Mouse (Mus musculus) midbrain, embryonic 11.5 days (tissue): ENCODE measurements around the gene Relt. TPM values are rescaled to one million over a fixed set of nuclear protein-coding genes. Genes with fewer than 3 reads are reported as not detected.

ENCODE experiments used
- ATAC-seq: fragments of 200-750 bp; cut with Nextera tagmentation; 2 replicates; pipeline ENCODE4 v1.8.0; 2017; ENCODE audit warnings: moderate TSS enrichment, moderate library complexity; ENCODE audit not compliant: low FRiP score
- DNase-seq: peaks from one replicate; pipeline ENCODE4 v3.0.0; 2015; ENCODE audit warnings: low spot score; ENCODE audit errors: missing footprints
- H3K27ac ChIP-seq: fragments of 300-500 bp; sonication (generic); 2 replicates; pipeline ENCODE4 v1.5.1; 2014; ENCODE audit warnings: low read depth, low read length
- H3K27me3 ChIP-seq: fragments of 300-500 bp; sonication (generic); 2 replicates; pipeline ENCODE4 v1.6.1; 2014; ENCODE audit warnings: mild to moderate bottlenecking, low read length, moderate library complexity, mixed read lengths; ENCODE audit not compliant: control insufficient read depth, insufficient read depth
- H3K36me3 ChIP-seq: fragments of 300-500 bp; sonication (generic); 2 replicates; pipeline ENCODE4 v1.6.1; 2014; ENCODE audit warnings: mild to moderate bottlenecking, low read length, moderate library complexity, mixed read lengths; ENCODE audit not compliant: control insufficient read depth, insufficient read depth
- H3K4me1 ChIP-seq: fragments of 300-500 bp; sonication (generic); 2 replicates; pipeline ENCODE4 v1.6.1; 2014; ENCODE audit warnings: low read length; ENCODE audit not compliant: control insufficient read depth, insufficient read depth
- H3K4me2 ChIP-seq: fragments of 300-500 bp; sonication (generic); 2 replicates; pipeline ENCODE4 v1.6.1; 2014; ENCODE audit warnings: mild to moderate bottlenecking, moderate library complexity
- H3K4me3 ChIP-seq: fragments of 300-500 bp; sonication (generic); 2 replicates; pipeline ENCODE4 v1.5.1; 2014; ENCODE audit warnings: low read depth, low read length
- H3K9ac ChIP-seq: fragments of 300-500 bp; sonication (generic); 2 replicates; pipeline ENCODE4 v1.6.1; 2014; ENCODE audit warnings: low read length
- H3K9me3 ChIP-seq: fragments of 300-500 bp; sonication (generic); 2 replicates; pipeline ENCODE4 v1.6.1; 2016; ENCODE audit warnings: low read length; ENCODE audit not compliant: control insufficient read depth
- WGBS: fragments of 180-500 bp; shearing (Covaris S2); extraction: QIAGEN DNeasy Blood & Tissue Kit; methylation state at CpG from one replicate; pipeline ENCODE4 v1.1.7; 2014; 5-methylcytosine and 5-hydroxymethylcytosine counted together
- polyA plus RNA-seq: library from polyadenylated mRNA; unstranded; fragments of >200 nt; fragmentation: Nextera tagmentation; extraction: Ambion mirVana; gene quantifications from 2 replicates; pipeline ENCODE4 v1.2.1, GENCODE M21; 2014

The Relt gene
- polyA plus RNA-seq, 1 experiment from 2014 or later: 2.2 TPM

DNA sequence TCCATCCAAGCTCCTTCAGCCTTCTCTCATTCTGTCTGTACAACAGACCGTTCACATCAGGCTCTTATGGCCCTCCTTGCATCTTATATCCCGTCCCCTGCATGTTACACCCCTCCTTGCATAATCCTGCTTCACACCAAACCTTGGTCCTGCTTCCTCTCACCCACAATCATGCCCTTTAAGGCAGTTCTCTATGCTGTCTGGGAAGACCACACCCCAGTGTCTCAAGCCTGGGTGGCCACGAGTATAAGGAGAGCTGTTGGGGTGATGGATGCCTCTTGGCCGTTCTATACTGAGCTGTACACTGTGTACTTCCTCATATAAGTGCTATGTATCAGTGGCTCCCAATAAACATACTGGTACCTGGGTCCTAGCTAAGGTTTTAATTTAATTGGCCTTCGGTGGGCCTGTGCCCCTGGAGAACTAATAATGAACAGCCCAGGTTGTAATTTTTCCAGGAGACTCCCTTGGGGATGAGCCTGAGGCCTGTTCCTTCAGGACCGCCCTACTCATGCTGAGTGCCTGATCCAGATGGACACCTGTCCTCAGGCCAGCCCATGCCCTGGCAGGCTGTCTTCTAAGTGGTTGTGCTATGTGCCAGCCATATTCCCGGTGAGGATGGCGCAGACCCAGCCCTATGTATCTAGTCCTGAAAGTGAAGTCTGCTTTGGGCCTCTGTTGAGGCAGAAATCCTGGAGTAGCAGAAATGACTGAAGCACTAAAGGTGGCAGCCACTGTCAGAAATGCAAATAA lies 6.8 kb upstream of the Relt start:
- Histone ChIP-seq H3K9me3 (no peaks in the 10 kb centered on the region), H3K4me2 (no peak overlapping the region), H3K4me1 (no peaks in the 10 kb centered on the region), H3K9ac (no peak overlapping the region), H3K4me3 (no peak overlapping the region), H3K36me3 (peaks cover 10% of the 10 kb centered on the region; the same call in 1 of the 2 replicates), H3K27me3 (no peaks in the 10 kb centered on the region), H3K27ac (no peak overlapping the region)
- ATAC-seq: no peak
- no peak for DNase-seq
- WGBS: 90% methylated on average over 8 of the region's 8 CpGs

DNA sequence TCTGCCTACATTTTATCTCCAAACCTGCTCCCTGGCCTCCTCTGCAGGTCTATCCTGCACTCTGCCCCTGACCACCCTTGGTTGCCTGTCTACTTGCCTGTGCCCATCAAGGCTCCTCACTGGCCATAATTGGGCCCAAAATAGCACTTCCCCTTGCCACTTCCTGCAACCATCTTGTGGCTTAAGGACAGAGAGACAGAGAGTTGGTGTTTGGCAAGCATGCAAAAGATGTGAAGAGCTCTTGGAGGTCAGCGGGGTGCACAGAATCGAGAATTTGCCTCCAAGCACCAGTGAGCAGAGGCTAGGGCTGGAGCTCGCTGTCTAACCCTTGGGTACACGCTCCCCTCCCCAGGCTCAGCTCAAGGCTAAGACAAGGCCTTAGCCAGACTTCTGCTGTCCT lies 5.3 kb upstream of the Relt start:
- H3K27me3 ChIP-seq: no peaks in the 10 kb centered on the region
- no peak for DNase-seq
- H3K9me3 ChIP-seq: no peaks in the 10 kb centered on the region
- WGBS: 75% methylated on average over 4 of the region's 4 CpGs
- no peaks in the 10 kb centered on the region for H3K4me1 ChIP-seq
- H3K9ac ChIP-seq: no peak overlapping the region
- no peak for ATAC-seq
- H3K36me3 ChIP-seq: peaks cover 7% of the 10 kb centered on the region; the same call in 1 of the 2 replicates
- no peak overlapping the region for H3K4me3 ChIP-seq
- no peak overlapping the region for H3K4me2 ChIP-seq
- H3K27ac ChIP-seq: no peak overlapping the region

DNA sequence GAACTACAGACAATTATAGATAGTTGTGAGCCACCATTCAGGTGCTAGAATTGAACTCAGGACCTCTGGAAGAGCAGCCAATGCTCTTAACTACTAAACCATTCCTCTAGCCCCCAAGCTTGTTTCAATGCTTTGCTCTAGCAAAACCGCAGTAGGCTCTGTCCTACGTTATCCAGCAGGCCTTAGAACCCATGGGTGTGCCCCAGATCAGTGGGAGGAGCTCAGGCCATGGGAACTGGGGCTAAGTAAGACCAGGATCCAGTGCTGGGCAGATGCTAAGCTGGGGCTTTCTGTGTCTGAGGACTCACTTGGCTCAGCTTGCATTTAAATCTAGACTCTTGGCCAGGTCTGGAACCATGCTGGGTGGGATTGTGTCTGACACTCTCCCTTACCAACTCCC lies 4.3 kb upstream of the Relt start:
- no peaks in the 10 kb centered on the region for H3K9me3 ChIP-seq
- no peaks in the 10 kb centered on the region for H3K4me1 ChIP-seq
- H3K36me3 ChIP-seq: 0 out of 2 replicates have a peak, but pooled peaks cover under 1% of the 10 kb centered on the region
- no peak overlapping the region for H3K4me2 ChIP-seq
- no peak overlapping the region for H3K4me3 ChIP-seq
- no peak overlapping the region for H3K9ac ChIP-seq
- DNase-seq (no peak), ATAC-seq (no peak)
- no peaks in the 10 kb centered on the region for H3K27me3 ChIP-seq
- no peak overlapping the region for H3K27ac ChIP-seq
- WGBS: 59% methylated on average over 2 of the region's 2 CpGs

DNA sequence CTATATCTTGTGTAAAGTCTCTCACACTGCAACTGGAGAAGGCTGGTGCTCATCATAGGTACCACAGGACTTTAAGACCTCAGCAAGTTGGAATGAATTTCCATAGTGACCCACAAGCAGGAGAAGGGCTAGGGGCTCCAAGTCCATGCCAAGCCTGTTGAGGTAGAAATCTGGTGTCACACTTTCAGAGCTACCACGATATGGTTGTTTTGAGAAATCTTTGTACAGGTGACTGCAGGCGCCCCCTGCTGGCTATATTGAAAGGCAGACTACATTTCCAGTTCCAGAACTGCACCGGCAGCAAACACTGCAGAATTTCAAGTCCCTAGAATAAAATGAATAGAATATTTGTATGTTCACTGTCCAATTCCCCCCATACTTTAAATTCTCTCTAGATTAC lies 3.4 kb upstream of the Relt start:
- no peaks in the 10 kb centered on the region for H3K9me3 ChIP-seq
- no peaks in the 10 kb centered on the region for H3K27me3 ChIP-seq
- H3K4me2 ChIP-seq: no peak overlapping the region
- DNase-seq: no peak
- no peak overlapping the region for H3K9ac ChIP-seq
- H3K36me3 ChIP-seq: no peaks in the 10 kb centered on the region
- WGBS: 12% methylated on average over 3 of the region's 3 CpGs
- H3K27ac ChIP-seq: no peak overlapping the region
- H3K4me1 ChIP-seq: peaks cover 3% of the 10 kb centered on the region; the same call in 1 of the 2 replicates
- H3K4me3 ChIP-seq: no peak overlapping the region
- ATAC-seq: no peak

DNA sequence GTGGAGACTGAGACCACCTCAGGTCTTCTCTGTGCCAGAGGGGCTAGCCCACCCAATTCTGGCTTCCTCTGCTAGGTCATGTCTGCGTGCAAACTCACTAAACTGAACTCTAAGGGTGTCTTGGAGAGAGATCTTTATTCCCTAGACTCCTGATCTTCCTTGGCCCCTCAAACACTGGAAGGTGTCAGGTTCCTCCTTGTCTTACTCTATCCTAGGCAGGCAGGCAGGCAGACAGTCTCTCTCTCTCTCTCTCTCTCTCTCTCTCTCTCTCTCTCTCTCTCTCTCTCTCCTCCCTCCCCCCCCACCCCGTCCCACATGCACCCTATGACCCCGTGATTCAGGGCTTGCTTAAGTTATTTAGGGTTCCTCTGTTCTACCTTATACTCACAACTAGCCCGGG lies 893 bp downstream of the Relt start:
- no peak for DNase-seq
- no peak overlapping the region for H3K27ac ChIP-seq
- peak overlapping the region; percentile 79 for H3K4me3 ChIP-seq
- peak; percentile 28; the same call in 1 of the 2 replicates for ATAC-seq
- no peaks in the 10 kb centered on the region for H3K27me3 ChIP-seq
- no peaks in the 10 kb centered on the region for H3K36me3 ChIP-seq
- H3K4me2 ChIP-seq: peak overlapping the region; percentile 98
- H3K9me3 ChIP-seq: no peaks in the 10 kb centered on the region
- peak overlapping the region; percentile 84; the same call in 1 of the 2 replicates for H3K9ac ChIP-seq
- WGBS: 2% methylated on average over 4 of the region's 4 CpGs
- H3K4me1 ChIP-seq: peaks cover 5% of the 10 kb centered on the region; the same call in 1 of the 2 replicates

DNA sequence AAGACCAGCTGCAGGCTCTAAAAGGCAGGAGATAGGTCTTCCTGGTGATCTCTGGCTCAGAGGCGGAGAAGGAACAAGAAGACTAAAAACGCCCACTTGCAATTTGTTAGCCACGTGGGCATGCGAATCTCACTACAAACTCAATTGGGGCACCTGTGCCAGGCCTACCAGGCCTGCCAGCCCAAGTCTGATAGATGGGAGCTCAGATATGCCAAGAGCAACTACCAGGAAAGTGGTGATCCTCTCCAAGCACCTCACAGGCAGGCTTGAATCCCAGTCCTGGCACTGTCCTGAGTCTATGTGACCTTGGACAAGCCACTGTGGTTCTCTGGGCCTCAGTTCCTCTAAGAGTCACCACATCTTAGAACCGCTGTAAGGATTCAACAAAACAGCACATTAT lies 2.0 kb downstream of the Relt start:
- H3K4me1 ChIP-seq: peaks cover 5% of the 10 kb centered on the region; the same call in 1 of the 2 replicates
- DNase-seq: no peak
- no peak for ATAC-seq
- no peaks in the 10 kb centered on the region for H3K27me3 ChIP-seq
- no peak overlapping the region for H3K4me3 ChIP-seq
- WGBS: 91% methylated on average over 5 of the region's 5 CpGs
- no peak overlapping the region for H3K9ac ChIP-seq
- no peak overlapping the region for H3K4me2 ChIP-seq
- no peaks in the 10 kb centered on the region for H3K36me3 ChIP-seq
- no peaks in the 10 kb centered on the region for H3K9me3 ChIP-seq
- no peak overlapping the region for H3K27ac ChIP-seq

DNA sequence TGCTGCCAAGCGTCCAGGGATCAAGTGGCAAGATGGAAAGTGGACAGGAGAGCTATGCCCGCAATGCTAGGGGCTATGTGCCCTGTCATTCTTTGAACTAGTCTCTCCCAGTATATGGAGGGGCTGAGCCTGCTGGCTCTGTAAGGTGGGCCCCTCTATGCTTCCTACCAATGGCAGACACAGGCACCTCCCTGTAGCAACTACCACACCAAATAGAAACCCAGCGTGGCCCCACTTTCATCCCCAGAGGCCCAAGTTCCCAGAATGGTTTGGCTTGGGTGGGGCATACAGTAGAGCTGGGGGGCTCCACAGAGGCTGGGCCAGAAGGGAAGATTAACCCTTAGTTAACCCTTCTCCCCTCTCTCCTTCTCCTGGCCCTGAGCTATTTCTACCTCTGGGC lies 2.8 kb downstream of the Relt start:
- Histone ChIP-seq H3K4me2 (no peak overlapping the region), H3K27ac (no peak overlapping the region), H3K9ac (no peak overlapping the region), H3K9me3 (no peaks in the 10 kb centered on the region), H3K4me1 (peaks cover 5% of the 10 kb centered on the region; the same call in 1 of the 2 replicates), H3K27me3 (no peaks in the 10 kb centered on the region), H3K4me3 (no peak overlapping the region), H3K36me3 (no peaks in the 10 kb centered on the region)
- DNase-seq: no peak
- ATAC-seq: no peak
- WGBS: 90% methylated on average over 3 of the region's 3 CpGs

DNA sequence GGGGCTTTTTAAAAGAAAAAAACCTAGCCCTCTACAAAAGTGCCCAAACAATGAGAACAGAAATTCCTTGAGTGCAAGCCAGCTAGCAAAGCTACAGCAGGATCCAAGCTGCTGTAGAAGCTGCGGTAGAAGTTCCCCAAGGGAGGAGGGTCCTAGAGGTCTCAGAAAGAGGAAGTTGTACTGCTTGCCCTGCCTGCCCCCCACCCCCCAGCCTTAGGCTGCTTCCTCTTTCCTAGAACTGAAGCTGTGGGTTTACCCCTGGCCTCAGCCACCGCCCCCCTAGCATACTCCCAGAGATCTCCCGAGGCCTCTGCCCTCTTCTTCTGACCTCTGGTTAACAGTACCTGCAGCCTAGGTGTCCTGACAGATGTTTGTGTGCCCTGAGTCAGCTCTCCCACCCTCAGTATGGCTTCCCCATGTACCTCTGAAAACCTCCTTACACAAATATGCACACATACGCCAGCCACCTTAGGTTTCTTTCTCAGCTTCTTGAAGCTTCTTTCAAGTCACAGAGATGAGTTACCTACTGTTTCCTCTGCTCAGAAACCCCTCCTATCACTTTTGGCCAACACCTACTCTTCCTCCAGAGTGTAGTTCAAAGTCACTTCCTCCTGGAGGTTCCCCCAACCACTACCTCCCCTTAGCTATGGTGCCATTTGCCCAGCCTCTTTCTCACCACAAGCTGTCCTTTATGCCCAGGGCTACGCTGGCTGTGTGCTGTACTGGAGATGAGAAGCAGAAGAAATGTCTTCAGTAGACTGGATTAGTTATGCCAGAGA lies 7.3 kb downstream of the Relt start:
- Histone ChIP-seq H3K36me3 (no peaks in the 10 kb centered on the region), H3K4me3 (no peak overlapping the region), H3K9me3 (no peaks in the 10 kb centered on the region), H3K9ac (no peak overlapping the region), H3K4me1 (0 out of 2 replicates have a peak, but pooled peaks cover 2% of the 10 kb centered on the region), H3K27me3 (no peaks in the 10 kb centered on the region), H3K27ac (no peak overlapping the region), H3K4me2 (no peak overlapping the region)
- ATAC-seq: no peak
- 68% methylated on average over 5 of the region's 5 CpGs for WGBS
- DNase-seq: no peak

DNA sequence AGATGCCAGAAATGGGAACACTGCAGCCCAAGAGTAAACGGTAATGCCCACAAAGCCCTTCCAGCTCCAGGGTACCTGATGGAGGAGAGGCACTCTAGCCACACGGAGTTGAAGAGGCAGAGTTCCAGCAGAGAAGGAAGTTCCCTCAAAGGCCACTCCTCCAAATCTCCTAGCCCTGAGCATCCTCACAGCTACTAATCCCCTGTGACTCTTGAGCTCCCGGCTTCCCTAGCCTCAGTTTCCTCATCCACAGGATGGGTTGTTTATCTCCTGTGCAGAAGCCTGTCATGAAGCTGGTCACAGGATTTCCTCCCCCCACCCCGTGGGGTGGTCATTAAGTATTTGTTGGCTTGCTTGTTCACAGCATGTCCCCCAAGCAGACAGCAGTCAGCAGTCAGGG lies 7.9 kb downstream of the Relt start:
- Histone ChIP-seq H3K36me3 (no peaks in the 10 kb centered on the region), H3K4me2 (no peak overlapping the region), H3K4me1 (0 out of 2 replicates have a peak, but pooled peaks cover 2% of the 10 kb centered on the region), H3K9me3 (no peaks in the 10 kb centered on the region), H3K4me3 (no peak overlapping the region), H3K9ac (no peak overlapping the region), H3K27me3 (no peaks in the 10 kb centered on the region), H3K27ac (no peak overlapping the region)
- DNase-seq: no peak
- WGBS: 52% methylated on average over 4 of the region's 4 CpGs
- ATAC-seq: no peak
